Mouse (Mus musculus) forebrain, embryonic 11.5 days (tissue): ENCODE data around the gene Ppa2. TPM values are rescaled to one million over a fixed set of nuclear protein-coding genes. Genes with fewer than 3 reads are reported as not detected.

ENCODE experiments used
- ATAC-seq: fragments of 200-750 bp; cut with Nextera tagmentation; replicated peaks from 2 replicates; pipeline ENCODE4 v1.8.0; 2017; ENCODE audit warnings: moderate TSS enrichment; ENCODE audit not compliant: low FRiP score
- DNase-seq: peaks from one replicate; pipeline ENCODE4 v3.0.0-alpha.2; 2017; ENCODE audit warnings: low spot score
- H3K27ac ChIP-seq: fragments of 300-500 bp; sonication (generic); 2 replicates; pipeline ENCODE4 v1.5.1; 2014; ENCODE audit warnings: low read depth, low read length
- H3K27me3 ChIP-seq: fragments of 300-500 bp; sonication (generic); 2 replicates; pipeline ENCODE4 v1.6.1; 2014; ENCODE audit warnings: mild to moderate bottlenecking, low read length, mixed read lengths; ENCODE audit not compliant: control insufficient read depth, insufficient read depth
- H3K36me3 ChIP-seq: fragments of 300-500 bp; sonication (generic); 2 replicates; pipeline ENCODE4 v1.6.1; 2014; ENCODE audit warnings: mild to moderate bottlenecking, low read length, moderate library complexity, mixed read lengths; ENCODE audit not compliant: control insufficient read depth, insufficient read depth
- H3K4me1 ChIP-seq: fragments of 300-500 bp; sonication (generic); replicated peaks from 2 replicates; pipeline ENCODE4 v1.6.1; 2014; ENCODE audit warnings: low read length, mixed read lengths; ENCODE audit not compliant: control insufficient read depth, insufficient read depth
- H3K4me2 ChIP-seq: fragments of 300-500 bp; sonication (generic); 2 replicates; pipeline ENCODE4 v1.6.1; 2014; ENCODE audit warnings: low read depth, mild to moderate bottlenecking, low read length, moderate library complexity, mixed read lengths; ENCODE audit not compliant: severe bottlenecking
- H3K4me3 ChIP-seq: fragments of 300-500 bp; sonication (generic); 2 replicates; pipeline ENCODE4 v1.5.1; 2014; ENCODE audit warnings: low read depth, low read length
- H3K9ac ChIP-seq: fragments of 300-500 bp; sonication (generic); 2 replicates; pipeline ENCODE4 v1.6.1; 2014; ENCODE audit warnings: low read length
- H3K9me3 ChIP-seq: fragments of 300-500 bp; sonication (generic); 2 replicates; pipeline ENCODE4 v1.6.1; 2016; ENCODE audit warnings: low read length, mixed read lengths; ENCODE audit not compliant: control insufficient read depth
- WGBS: fragments of 180-500 bp; shearing (Covaris S2); extraction: QIAGEN DNeasy Blood & Tissue Kit; methylation state at CpG from one replicate; pipeline ENCODE4 v1.1.7; 2014; 5-methylcytosine and 5-hydroxymethylcytosine counted together
- polyA plus RNA-seq: library from polyadenylated mRNA; unstranded; fragments of >200 nt; fragmentation: Nextera tagmentation; extraction: Ambion mirVana; gene quantifications from 2 replicates; pipeline ENCODE4 v1.2.1, GENCODE M21; 2014

Ppa2 gene
- polyA plus RNA-seq, 1 experiment from 2014 or later = 75.1 TPM

DNA sequence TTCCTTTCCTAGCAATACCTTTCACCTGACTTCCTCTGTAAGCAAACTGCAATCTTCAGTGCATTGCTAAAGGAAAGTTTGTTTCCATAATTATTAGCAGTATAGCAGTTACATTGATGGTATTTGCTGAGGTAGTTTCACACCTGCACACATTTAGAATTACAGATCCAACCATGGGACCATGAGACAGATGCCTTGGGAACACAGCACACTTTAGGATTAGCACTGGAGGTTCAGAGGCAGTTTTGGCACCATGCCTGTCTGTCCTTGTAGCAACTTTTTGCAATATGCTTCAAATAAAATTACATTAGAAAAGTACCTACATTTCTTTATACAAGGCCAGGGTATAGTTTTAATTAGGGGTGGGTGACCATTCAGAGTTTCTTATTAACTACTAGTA, 48.1 kb downstream of the Ppa2 start:
- Histone ChIP-seq H3K4me1 (no peaks in the 10 kb centered on the region), H3K4me3 (no peak overlapping the region), H3K27me3 (no peaks in the 10 kb centered on the region), H3K9me3 (no peaks in the 10 kb centered on the region), H3K36me3 (no peaks in the 10 kb centered on the region), H3K4me2 (no peak overlapping the region), H3K9ac (no peak overlapping the region), H3K27ac (no peak overlapping the region)
- ATAC-seq (no peak), DNase-seq (no peak)

DNA sequence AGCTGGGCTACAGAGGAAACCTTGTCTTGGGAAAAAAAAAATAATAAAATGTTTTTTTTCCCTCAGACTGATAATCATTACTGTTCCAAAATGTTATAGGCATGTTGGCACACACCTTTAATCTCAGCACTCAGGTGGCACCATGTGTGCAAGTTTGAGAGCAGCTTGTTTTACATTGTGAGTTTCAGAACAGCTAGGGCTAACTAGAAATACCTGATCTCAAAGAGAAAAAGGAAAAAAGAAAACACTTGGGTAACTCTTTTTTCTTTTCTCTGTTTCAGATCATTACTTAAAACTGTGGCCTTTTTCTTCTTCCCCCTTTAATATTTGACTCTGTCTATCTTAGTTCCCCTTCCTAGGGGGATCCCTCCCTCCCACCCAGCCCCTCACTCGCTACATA, 51.5 kb downstream of the Ppa2 start:
- Histone ChIP-seq H3K4me1 (no peaks in the 10 kb centered on the region), H3K36me3 (no peaks in the 10 kb centered on the region), H3K9ac (no peak overlapping the region), H3K4me2 (no peak overlapping the region), H3K4me3 (no peak overlapping the region), H3K9me3 (no peaks in the 10 kb centered on the region), H3K27ac (no peak overlapping the region), H3K27me3 (no peaks in the 10 kb centered on the region)
- WGBS = 73% methylated on average over 1 of the region's 1 CpGs
- DNase-seq (no peak), ATAC-seq (no peak)

- ATAC-seq (no peak), DNase-seq (no peak)
- H3K4me2 ChIP-seq = no peak overlapping the region
- no peak overlapping the region for H3K27ac ChIP-seq
- no peaks in the 10 kb centered on the region for H3K27me3 ChIP-seq
- H3K36me3 ChIP-seq = no peaks in the 10 kb centered on the region
- H3K9me3 ChIP-seq = no peaks in the 10 kb centered on the region
- 80% methylated on average over 3 of the region's 3 CpGs for whole genome bisulfite sequencing
- no peak overlapping the region for H3K4me3 ChIP-seq
- no peak overlapping the region for H3K9ac ChIP-seq
- no peaks in the 10 kb centered on the region for H3K4me1 ChIP-seq
Observed at GRCm38 (mm10) chr3:133364138-133364537, 54.2 kb downstream of the Ppa2 start.

- ATAC-seq (no peak), DNase-seq (no peak)
- no peaks in the 10 kb centered on the region for H3K36me3 ChIP-seq
- H3K4me1 ChIP-seq = no peaks in the 10 kb centered on the region
- no peaks in the 10 kb centered on the region for H3K9me3 ChIP-seq
- WGBS = 91% methylated on average over 9 of the region's 9 CpGs
- no peak overlapping the region for H3K4me3 ChIP-seq
- no peaks in the 10 kb centered on the region for H3K27me3 ChIP-seq
- H3K4me2 ChIP-seq = no peak overlapping the region
- no peak overlapping the region for H3K27ac ChIP-seq
- no peak overlapping the region for H3K9ac ChIP-seq
Observed at GRCm38 (mm10) chr3:133366096-133366495, 56.2 kb downstream of the Ppa2 start.

DNA sequence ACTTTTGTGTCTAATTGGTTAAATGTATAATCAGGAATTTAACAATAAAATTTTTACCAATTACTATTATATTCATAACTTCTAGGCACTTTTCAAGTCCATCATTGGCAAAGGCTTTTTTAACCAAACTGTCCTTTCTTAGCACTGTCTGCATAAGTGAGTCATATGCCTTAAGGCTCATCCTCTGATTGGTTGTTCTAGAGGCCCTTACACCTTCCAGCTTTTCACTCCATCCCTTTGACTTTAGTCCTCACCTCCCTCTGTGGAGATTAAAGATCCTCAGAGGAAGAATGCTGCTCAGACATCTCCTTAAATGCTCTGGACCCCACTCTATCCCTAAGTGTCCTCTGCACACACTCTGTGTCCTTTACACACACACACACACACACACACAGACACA, 68.3 kb downstream of the Ppa2 start:
- Histone ChIP-seq H3K27ac (no peak overlapping the region), H3K27me3 (no peaks in the 10 kb centered on the region), H3K36me3 (no peaks in the 10 kb centered on the region; the same call in 1 of the 2 replicates), H3K4me3 (no peak overlapping the region), H3K4me2 (no peak overlapping the region), H3K9me3 (no peaks in the 10 kb centered on the region; the same call in 1 of the 2 replicates), H3K4me1 (no peaks in the 10 kb centered on the region), H3K9ac (no peak overlapping the region)
- ATAC-seq (no peak), DNase-seq (no peak)

GRCm38 (mm10) chr3:133379997-133380396, 70.1 kb downstream of the Ppa2 start:
- WGBS = 96% methylated on average over 1 of the region's 1 CpGs
- Histone ChIP-seq H3K4me3 (no peak overlapping the region), H3K4me1 (no peaks in the 10 kb centered on the region), H3K36me3 (no peaks in the 10 kb centered on the region; the same call in 1 of the 2 replicates), H3K9me3 (no peaks in the 10 kb centered on the region; the same call in 1 of the 2 replicates), H3K27me3 (no peaks in the 10 kb centered on the region), H3K4me2 (no peak overlapping the region), H3K9ac (no peak overlapping the region), H3K27ac (no peak overlapping the region)
- DNase-seq (no peak), ATAC-seq (no peak)

- ATAC-seq = peak; percentile 14; the same call in 1 of the 2 replicates
- 88% methylated on average over 11 of the region's 11 CpGs for WGBS
Observed at GRCm38 (mm10) chr3:133381519-133381918, 71.6 kb downstream of the Ppa2 start.

GRCm38 (mm10) chr3:133382147-133382546, 72.2 kb downstream of the Ppa2 start:
- Histone ChIP-seq H3K9me3 (no peaks in the 10 kb centered on the region; the same call in 1 of the 2 replicates), H3K27me3 (no peaks in the 10 kb centered on the region), H3K4me2 (no peak overlapping the region), H3K4me1 (no peaks in the 10 kb centered on the region), H3K4me3 (no peak overlapping the region), H3K9ac (no peak overlapping the region), H3K27ac (no peak overlapping the region), H3K36me3 (no peaks in the 10 kb centered on the region; the same call in 1 of the 2 replicates)
- 80% methylated on average over 9 of the region's 9 CpGs for WGBS
- ATAC-seq (no peak), DNase-seq (no peak)

More at GRCm38 (mm10) chr3:133381519-133381918, 71.6 kb downstream of the Ppa2 start:
- Histone ChIP-seq H3K4me2 (no peak overlapping the region), H3K4me3 (no peak overlapping the region), H3K9me3 (no peaks in the 10 kb centered on the region; the same call in 1 of the 2 replicates), H3K4me1 (no peaks in the 10 kb centered on the region), H3K27ac (no peak overlapping the region), H3K9ac (no peak overlapping the region), H3K36me3 (no peaks in the 10 kb centered on the region; the same call in 1 of the 2 replicates), H3K27me3 (no peaks in the 10 kb centered on the region)
- DNase-seq = no peak

DNA sequence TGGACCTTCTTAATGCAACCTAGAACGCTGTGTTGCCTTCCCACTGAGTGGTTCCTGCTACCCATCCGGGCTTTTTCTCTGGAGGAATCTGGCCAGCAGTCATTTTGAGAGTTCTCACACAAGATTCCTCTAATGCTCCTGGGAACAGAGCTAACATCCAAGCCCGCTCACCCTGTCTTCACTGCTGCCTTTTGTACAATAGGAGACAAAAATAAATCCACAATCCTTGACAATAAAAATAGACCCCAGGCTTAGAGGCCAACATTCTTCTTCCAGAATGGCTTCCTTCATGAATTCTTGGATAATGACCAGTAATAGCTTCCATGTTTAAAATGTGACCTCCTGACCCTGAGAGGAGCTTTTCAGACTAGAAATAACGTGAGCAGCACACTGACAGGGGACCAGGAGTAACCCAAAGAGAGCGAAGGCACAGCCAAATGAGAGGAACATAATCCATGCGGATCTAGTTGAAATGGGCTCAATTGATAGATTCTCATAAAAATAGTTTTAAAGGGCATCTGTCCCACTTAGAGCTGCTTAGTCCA, 74.3 kb downstream of the Ppa2 start:
- Histone ChIP-seq H3K4me3 (no peak overlapping the region), H3K9ac (no peak overlapping the region), H3K36me3 (no peaks in the 10 kb centered on the region), H3K9me3 (no peaks in the 10 kb centered on the region), H3K27me3 (no peaks in the 10 kb centered on the region), H3K27ac (no peak overlapping the region), H3K4me2 (no peak overlapping the region), H3K4me1 (no peaks in the 10 kb centered on the region)
- WGBS = 70% methylated on average over 6 of the region's 6 CpGs
- ATAC-seq (no peak), DNase-seq (no peak)
